Mouse (Mus musculus) erythroblast, adult 5-6 weeks (primary cell): ENCODE measurements around the gene Guca2a. TPM values are rescaled to one million over a fixed set of nuclear protein-coding genes. Genes with fewer than 3 reads are reported as not detected.

ENCODE experiments used
- ATAC-seq: replicated peaks from 2 replicates; pipeline ENCODE4 v1.8.0; 2016; ENCODE audit warnings: moderate number of reproducible peaks, mild to moderate bottlenecking, moderate TSS enrichment, inconsistent platforms; ENCODE audit not compliant: poor library complexity, low FRiP score, severe bottlenecking
- total RNA-seq, 2 experiments: library from RNA; stranded (forward) in 1 of 2; stranded (reverse) in 1 of 2; fragments of 150-400 nt in 1 of 2; fragments of 200-764, 138-1000 nt in 1 of 2; gene quantifications; 2 replicates each; pipeline versions ENCODE4 v1.2.3 to v1.2.4; 2015 to 2017; ENCODE audit warnings: low replicate concordance in 2 of 2

The Guca2a gene
- total RNA-seq, 2 experiments from 2014 or later = not detected

- ATAC-seq = no peak
Measured at GRCm38 (mm10) chr4:119636731-119637130, 773 bp upstream of the Guca2a start.

- ATAC-seq = no peak
Measured at GRCm38 (mm10) chr4:119637946-119638345, 442 bp downstream of the Guca2a start.

- ATAC-seq = no peak
Measured at GRCm38 (mm10) chr4:119638656-119639055, 1.2 kb downstream of the Guca2a start.

- ATAC-seq = no peak
Measured at GRCm38 (mm10) chr4:119642666-119643065, 5.2 kb downstream of the Guca2a start.

DNA sequence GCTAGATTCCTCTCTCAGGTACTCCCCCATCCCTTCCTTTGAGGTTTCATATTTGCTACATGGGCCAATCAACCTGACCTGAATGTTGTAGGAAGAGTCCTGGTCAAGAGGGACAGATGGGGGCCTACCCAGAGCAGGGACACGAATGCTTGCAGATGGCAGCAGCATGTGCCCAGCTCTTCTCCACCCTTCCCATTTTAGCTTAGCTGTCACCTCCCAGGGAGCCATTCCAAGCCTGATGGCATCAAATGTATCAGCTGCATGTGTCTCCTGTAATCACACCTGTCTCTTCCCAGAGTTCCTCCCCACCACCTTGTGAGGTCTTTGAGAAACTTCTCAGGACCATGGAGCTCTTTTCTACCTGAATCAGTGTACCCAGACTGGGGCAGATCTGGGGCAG lies 19.5 kb downstream of the Guca2a start:
- no peak for ATAC-seq

- ATAC-seq = no peak
Measured at GRCm38 (mm10) chr4:119658246-119658645, 20.7 kb downstream of the Guca2a start.

- no peak for ATAC-seq
Measured at GRCm38 (mm10) chr4:119658731-119659130, 21.2 kb downstream of the Guca2a start, which contains the start of gene Guca2b. Gene Guca2b (minus strand): TSS chr4:119658954.

- ATAC-seq = no peak
Measured at GRCm38 (mm10) chr4:119660007-119660406, 22.5 kb downstream of the Guca2a start.

DNA sequence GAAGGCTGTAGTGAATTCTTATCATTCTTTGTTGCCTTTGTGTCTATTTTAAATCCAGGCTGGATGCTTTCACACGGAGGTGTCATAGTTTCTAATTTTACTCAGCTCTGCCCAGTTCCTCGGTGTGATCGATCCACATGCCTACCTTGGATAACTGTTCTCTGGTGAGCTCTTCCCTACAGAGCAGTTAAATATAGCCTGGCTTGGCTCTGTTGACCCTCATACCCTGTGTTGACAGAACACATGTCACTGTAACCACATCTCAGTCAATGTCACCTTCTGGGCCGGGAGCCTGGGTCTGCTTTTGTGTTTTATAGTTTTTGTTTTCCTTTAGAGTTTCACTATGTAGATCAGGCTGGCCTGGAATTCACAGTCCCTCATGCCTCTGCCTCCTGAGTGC lies 24.6 kb downstream of the Guca2a start:
- ATAC-seq = no peak

DNA sequence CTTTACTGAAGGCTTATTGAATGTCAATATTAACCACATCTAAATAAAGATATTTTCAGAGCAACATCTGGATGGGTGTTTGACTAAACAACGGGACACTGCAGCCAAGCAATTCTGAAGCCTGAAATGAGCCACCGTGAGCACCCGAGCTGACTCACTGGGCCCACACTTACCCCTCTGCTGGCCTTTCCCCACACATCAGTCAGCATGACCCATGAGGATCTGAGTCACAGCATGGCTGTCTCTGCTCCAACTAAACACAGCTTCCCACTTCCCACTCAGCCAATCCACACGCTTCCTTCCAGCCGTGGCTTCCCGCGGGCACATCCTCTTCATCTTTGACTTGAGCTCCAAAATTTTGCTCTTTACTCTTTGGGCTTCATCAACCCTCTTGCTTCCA lies 25.5 kb downstream of the Guca2a start:
- ATAC-seq = no peak

- no peak for ATAC-seq
Measured at GRCm38 (mm10) chr4:119663409-119664095, 26.0 kb downstream of the Guca2a start.

DNA sequence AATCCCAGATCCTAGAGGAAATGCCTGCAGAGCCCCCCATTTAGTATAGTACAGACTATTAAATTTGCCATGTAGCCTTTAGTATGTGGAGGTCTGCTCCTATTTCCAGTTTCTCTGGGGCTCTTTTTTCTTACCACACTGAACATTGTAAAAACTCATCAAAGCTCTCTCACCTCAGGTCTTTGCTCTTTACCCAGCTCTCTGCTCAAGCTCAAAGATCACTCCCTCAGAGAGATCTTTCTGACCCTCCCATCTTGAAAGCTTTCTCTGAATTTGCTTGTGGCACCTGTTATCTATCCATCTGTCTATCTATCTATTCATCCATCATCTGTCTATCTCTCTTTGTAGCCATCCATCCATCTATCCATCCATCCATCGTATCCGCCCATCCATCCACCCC lies 27.7 kb downstream of the Guca2a start:
- no peak for ATAC-seq

DNA sequence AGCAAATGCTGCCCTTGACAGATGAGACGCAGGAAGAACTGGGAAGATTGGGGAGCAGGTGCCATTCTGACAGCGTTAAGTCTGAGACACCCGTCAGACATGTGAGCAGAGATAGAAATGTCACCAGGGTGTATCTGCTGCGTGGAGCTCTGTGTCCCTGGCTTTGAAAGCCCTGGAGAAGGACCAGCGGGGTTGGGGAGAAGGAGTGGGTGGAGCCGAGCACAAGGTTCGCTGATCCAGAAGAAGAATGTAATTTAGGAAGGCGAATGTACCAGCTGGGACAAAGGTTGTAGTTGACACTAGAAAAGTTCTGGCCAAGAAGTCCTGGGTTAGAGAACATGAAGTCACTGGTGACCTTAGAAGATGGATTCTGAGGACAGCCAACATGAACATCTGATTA lies 28.6 kb downstream of the Guca2a start:
- no peak for ATAC-seq

GRCm38 (mm10) chr4:119667454-119667853 lies 29.9 kb downstream of the Guca2a start:
- no peak for ATAC-seq

DNA sequence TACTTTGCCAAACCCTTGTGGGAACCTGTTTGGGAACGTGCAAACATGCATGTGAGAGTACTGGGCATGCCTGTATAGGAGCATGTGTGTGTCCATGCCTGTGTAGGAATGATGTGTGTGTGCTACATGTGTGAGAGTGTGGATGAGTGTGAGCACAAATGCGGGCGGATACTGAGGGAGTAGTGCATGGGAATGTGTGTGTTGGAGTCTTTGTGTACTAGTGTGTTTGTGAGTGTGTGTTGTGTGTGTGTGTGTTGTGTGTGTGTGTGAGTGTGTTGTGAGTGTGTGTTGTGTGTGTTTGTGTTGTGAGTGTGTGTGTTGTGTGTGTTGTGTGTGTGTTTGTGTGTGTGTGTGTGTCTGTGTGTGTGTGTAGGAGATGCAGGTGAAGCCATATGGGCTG lies 30.7 kb downstream of the Guca2a start:
- no peak for ATAC-seq

DNA sequence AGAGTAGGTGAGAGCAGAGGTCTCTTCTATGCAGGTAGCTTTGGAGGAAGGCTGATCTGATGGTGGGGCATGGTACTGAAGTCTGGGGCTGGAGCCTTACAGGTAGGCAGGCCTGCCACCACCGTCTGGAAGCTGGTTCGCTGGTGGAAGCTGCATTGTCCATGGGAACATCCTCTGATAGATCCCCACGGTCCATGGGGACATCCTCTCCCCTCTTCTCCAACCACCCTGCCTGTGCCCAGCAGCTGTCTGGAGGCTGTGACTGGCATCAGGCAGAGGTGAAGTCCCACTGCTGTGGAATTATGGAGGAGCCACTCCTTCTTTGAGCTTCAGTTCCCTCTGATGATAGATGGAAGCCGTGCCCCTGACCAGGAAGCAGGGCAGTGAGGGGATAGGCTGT lies 31.1 kb downstream of the Guca2a start:
- ATAC-seq = no peak

DNA sequence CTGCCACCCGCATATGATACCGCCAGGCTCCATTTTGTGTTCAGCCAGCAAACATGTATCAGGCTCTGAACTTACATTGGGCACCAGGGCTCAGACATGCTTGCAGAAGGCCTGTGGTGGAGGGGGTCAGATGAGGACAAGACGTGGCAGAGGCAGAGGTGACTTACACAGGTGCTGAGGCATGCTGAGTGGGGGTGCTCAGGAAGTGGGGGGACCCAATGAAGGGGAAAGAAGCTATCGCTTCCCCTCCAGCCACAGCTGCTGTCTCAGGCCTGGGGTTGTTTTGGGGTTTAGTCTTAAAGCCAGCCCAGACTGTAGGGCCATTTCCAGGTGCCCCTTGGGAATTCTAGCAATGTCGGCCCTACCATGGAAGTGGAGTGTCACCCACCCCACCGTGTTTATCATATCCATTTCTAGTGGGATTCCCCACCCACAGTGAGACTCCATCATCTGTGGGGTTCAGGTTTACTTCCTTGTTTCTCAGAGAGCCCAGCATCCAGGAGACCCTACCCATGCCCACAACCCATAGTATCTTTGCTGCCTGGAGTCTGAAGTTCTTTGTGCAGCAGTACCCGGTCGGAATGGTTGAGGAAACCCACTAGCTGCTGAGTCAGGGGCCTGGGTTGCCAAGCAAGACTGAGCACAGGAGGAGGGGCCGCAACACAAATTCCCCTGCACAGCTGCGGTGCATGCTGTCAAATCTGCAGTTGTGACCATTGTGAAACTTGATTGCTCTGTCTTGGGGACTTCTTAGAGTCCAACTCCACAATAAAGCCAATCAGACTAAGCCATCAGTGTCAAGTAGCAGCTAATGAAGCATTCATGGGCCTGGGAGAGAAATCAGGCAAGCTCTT lies 32.1 kb downstream of the Guca2a start:
- ATAC-seq = no peak

DNA sequence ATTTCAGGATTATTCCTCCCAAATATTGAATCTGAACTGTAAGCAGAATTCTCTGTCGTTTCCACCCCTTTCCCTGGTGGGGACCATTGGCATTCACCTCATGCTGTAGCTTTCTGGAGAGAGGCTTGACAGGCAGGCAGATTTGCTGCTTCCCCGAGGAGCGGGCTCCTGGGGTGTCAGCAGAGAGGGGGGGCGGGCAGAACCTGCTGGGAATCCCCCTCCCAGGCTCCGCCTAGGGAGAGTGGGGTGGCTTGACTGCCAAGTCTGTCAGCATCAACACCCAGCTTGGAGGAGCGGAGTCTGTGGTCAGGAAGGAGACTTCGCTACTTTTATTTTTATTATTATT lies 32.7 kb downstream of the Guca2a start:
- ATAC-seq = no peak

DNA sequence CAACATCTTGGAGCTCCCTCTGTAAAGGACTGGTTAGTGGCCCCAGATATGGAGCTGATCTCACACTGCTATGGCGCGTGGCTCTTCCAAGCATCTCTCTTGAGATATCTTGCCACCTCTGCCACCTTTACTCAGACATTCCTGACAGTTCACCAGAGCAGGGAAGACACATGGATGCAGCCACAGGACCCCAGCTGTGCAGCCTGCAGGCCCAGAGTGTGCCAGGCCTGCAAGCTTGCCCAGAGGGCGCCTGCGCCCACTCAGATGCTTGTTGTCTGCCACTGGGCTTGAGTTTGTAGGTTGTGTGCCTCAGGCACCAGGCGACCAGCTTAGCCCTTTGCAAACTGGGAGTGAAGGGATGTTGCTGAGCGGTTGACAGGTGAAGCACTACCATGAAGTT lies 33.2 kb downstream of the Guca2a start:
- ATAC-seq = no peak

DNA sequence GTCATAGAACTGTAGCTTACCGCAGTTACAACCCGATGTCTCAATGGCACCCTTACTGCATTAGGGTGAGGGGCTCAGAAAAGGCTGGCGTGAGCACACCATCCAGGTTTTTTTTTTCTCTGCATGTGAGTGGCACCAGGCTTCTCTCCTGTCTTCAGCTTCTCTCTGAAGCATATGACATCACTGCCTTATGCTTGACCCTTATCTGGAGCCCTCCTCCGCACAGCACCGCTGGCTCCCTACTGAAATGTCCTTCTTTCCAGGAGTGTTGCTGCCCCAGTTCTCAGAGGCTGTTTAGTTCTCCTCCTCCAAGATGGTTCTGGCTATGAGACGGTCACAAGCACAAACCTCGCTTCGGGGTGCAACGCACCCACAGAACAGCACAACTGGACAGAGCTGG lies 33.7 kb downstream of the Guca2a start:
- ATAC-seq = no peak

DNA sequence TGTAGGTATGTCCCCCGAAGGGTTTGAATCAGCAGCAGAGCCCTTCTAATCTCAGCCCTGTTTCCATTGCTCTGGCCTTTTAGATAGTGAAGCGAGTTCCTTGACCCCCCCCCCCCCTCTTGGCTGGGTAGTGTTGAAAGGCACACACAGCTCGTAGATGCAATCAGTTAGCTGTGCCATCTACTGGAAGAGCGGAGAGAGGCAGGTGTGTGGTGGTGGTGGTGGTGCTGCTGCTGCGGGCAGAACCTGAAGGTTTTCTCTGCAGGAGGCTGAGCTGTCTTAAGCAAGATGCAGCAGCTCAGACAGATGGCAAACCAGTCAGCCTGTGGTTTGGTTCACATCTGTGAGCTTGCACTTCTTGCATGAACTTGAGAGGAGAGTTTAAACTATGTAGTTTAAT lies 35.2 kb downstream of the Guca2a start:
- no peak for ATAC-seq
